Mouse (Mus musculus): ENCODE measurements around the gene Spaar.
"Not testable (repeated sequence)": the region's sequence is repeated elsewhere in the genome, so short reads cannot be mapped to it uniquely, and the experiment has no call there.

The Spaar gene

DNA sequence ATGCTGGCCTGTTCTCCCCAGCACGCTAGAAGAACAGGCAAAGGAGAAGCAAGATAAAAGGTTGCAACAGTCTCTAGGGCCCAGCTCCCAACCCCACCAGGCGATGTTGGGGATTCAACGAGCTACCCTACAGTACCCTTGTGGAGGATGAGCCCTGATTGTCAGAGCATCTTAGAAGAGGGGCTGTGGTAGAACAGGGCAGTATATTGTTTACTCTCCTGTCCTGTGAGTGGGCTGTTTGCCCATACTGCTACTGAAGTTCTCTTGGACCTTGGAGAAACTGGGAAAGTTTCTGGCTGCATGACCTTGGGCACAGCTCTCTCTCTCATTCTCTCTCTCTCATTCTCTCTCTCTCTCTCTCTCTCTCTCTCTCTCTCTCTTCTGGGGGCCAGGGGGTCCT is 708 bp upstream of the Spaar start:
- DNase-seq = no peak

DNA sequence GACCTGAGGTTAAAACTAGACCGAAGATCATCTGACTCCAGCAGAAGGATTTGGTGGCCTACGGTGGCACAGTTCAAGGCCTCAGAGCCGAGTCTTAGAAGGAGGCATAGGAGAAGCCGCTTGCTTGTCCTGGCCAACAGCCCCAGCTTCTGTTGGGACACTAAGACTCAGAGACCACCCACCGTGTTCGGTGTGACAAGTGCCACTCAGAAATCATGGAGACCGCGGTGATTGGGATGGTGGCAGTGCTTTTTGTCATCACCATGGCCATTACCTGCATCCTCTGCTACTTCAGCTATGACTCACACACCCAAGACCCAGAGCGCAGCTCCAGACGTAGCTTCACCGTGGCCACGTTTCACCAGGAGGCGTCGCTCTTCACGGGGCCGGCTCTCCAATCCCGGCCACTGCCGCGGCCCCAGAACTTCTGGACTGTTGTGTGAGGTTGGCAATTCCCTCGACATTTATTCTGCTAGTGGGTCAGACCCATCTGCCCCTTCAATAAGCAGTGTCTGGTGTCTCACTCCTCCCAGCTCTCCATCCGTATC is 990 bp downstream of the Spaar start:
- DNase-seq = no peak

DNA sequence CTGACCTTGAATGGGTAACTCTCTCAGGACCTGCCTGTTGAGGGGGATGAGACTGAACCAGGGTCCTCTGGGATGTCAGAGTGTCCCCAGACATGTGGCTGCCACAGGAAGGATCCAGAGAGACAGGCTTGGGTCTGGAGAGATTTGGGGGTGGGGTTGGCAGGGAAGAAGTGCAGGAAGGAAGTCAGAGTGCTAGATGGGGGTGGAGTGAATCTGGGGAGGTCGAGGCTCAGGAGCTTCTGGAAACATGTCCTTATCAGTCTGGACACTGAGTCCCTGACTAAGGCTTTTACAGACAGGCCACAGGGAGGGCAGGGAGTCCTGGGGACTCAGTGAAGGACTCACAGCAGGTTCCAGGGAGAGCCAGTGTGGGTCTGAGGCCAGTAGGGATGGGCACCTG is 2.3 kb downstream of the Spaar start:
- no peak for DNase-seq

DNA sequence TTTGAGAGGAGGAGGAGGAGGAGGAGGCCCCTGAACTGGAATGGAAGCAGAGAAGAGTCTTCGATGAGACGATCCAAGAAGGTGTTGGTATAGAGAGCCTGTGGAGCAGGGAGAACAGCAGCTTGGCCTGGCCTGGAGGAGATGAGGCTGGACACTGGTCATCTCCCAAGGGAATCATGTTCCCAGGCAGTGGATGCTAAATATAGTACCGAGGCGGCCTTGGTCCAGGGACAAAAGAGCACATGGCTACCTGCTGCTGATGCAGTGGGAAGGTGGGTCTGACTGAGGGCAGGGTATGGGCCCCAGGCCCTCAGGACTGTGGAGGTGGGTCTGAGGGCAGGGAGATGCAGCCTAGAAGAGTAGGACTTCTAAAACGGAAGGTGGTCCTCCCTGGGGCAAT is 3.4 kb downstream of the Spaar start:
- DNase-seq = no peak

DNA sequence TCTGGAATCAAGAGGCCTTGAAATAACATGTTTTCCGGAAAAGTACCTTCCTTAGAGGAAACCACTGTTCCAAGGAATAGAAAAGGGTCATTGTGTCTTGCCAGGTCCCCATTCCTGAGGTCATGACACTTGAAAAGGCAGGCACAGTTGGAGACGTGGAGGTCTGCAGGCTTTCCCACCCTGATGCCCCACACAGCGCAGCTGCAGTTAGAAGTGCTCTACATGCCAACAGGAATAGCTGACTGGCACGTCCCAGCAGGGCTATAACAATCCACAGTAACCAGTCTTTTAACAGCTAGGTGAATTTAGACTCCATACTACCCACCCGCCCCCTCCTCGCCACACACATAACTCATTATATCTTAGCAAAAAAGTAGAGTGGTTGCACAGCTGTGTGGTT is 7.3 kb downstream of the Spaar start:
- DNase-seq = no peak

DNA sequence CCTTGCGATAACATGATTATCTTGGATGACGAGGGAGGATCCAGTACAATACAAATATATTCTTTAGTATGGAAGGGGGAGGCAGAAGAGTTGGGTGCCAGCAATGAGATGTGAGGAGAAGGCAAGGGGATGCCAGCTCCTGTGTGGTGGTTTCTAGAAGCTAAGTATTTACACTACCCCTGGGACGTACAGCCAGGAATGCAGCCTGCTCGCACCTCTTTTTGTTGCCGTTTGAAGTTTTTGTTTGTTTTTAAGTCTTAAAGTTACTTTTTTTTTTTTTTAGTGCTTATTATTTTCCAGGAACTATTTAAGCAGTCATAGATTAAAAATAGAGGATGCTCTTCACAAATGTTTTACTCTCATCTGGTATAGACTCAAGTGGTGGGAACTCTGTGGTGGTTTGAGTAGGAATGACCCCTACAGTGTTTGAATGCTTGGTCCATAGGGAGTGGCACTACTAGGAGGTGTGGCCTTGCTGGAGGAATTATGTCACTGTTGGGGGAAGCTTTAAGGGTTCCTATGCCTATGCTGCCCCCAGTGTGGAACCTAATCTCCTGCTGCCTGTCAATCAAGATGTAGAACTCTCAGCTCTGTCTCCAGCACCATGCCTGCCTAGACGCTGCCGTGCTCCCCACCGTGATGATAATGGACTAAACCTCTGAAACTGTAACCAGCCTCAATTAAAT is 9.3 kb downstream of the Spaar start:
- DNase-seq = no peak

DNA sequence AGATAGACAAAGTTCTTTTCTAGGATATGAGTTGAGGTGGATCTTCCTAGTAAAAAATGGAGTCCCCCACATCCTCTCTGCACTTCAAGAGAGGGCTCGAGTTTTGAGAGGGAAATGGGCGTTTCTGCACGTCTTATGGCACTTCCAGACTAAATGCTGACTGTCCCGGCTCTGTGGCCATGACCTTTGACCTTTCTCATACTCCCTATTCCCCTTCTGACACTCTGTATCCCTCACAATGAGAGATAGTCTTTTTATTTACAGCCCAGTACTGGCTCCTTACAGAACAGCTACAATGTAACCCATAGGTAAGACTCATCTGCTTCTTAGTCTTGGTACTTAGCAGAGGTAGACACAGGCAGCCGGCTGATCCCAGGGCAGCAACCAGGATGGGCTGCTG is 11.7 kb downstream of the Spaar start:
- no peak for DNase-seq

DNA sequence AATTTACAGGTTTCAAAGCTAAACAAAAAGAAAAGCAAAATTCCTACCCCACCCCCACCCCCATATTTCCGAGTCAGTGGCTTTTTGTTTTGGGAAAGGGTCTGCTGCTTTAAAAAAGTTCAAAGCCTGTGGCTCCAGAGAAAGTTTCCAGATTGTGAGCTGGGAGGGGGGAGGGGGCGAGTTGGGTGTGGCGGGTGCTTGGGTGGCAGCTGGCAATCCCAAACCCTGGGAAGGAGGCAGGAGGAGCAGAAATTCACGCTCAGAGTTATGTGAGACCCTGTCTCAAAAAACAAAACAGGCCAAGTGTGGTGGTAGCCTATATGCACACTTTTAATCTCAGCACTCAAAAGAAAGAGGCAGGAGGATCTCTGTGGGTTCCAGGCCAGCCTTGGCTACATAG is 12.8 kb downstream of the Spaar start:
- DNase-seq = no peak

DNA sequence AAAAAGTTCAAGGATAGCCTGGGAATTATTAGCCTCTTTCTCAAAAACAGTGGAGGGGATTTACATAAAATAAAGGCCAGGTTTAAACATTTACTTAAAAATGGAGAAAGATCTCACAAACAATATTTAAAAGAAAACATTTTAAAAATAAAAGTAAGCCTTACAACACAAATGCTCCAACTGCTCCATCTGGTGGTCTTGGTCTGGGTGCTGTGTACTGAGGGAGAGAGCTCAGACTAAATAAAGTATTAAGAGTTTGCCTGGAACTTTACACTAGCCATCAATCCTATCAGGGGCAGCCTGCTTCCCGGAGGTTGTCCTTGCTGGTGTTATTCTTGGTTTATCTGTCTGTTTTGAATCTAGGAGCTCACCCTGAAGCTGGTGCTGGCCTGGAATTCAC is 13.3 kb downstream of the Spaar start:
- no peak for DNase-seq

DNA sequence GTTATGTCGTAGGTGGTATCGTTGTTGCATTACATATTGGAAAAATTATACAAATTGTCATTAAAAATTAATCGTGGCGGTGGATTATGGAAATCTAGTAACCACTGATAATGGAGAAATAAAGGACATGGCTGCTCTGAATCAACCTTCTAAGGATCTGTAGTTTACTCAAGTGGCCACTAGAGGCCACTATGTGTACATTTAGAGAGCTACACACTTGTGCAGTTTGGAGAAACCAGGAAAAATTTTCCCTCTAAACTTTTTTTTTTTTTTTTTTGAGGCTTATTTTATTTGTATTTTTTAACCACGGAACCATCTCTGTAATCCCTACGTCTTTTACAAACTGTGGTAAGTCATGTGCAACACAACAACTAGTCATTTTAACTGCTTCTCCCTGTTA is 15.4 kb downstream of the Spaar start:
- DNase-seq = no peak

DNA sequence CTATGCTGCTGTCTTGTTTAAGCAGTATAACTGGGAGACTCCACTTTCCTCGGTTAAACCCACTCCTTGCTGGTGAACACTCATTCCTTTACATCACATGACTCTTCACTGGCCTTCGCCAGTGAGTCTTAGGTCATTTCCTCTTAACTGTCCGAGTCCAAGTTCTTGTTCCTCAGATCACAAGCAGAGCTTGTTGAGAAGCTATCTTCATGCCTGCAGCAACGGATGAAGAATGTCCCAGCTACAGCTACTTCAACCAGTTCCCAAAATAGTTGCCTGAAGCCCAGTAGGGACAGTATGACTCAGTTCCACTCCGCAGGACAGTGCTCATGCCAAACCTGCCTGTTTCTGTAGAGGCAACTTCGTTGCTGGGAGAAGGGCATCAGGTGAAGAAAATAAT is 27.4 kb downstream of the Spaar start:
- no peak for DNase-seq

DNA sequence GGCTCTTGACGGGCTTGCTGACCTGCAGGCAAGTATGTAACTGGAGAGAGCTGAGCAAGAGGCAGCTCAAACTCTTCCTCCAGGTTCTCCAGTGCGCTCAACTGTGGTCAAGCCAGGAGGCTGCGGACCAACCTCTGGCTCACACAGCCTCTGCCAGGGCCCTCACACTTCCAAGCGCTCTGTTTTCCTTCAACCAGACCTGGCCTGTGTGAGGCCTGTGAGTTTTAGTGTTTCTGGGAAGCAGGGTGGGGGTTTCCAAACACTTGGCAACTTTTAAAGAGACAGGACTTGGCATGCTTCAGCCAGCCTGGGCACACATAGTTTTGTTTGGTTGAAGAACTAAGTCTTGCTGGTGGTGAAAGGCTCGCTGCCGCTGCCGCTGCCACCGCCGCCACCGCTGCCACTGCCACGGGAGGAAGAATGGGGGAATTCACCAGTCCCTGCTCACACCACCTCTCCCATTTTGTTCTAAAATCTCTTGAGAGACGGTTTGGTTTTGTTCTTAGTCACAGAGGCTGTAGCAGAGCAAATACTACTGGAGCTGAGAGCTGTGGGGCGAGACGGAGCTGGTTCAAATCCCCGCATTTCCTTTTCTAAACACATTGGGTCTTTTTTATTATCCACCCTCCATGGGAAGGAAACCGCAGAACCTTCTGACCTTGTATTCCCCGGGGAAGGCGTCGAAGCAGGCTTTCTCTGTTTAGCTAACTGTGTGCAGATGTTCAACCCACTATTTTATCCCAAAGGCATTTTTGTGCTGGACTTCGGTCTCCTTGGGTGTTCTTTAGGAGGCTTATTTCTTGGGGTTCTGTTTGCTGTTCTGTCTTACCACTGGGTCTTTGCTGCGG is 30.0 kb downstream of the Spaar start:
- peak; percentile 38 for DNase-seq

DNA sequence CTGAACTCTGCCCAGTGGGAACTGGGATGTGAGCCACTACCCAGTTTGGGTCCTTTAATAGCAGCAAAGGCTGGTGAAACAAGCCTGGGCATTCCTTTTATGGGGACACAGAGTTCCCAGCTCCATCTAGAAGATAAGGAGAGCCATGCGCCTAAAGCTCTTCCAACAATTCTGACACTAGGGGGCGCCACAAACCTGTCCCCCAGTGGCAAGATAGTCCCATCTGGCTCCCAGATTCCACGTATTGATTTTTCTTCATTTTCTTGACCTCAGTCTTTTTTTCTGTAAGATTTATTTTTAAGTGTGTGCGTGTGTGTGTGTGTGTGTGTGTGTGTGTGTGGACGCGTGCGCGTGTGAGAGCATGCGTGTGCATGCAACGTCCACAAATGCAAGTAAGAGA is 30.6 kb downstream of the Spaar start:
- DNase-seq = peak; percentile 8

DNA sequence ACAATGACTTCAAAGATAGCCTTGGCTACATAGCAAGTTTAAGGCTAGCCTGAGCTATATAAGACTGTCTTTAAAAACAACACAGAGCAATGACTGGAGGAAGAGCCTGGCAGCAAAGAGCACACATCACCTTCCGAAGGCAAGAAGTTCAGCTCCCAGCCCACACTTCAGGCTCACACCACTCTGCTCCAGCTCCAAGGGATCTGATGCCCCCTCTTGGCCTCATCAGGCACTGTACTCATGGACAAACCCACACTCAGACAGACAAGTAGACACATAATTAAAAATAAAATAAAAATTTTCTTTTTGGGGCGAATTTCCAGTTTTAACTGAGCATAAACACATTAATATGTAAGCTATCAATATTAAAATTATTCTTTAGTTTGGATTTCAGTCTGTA is 31.5 kb downstream of the Spaar start:
- no peak for DNase-seq

DNA sequence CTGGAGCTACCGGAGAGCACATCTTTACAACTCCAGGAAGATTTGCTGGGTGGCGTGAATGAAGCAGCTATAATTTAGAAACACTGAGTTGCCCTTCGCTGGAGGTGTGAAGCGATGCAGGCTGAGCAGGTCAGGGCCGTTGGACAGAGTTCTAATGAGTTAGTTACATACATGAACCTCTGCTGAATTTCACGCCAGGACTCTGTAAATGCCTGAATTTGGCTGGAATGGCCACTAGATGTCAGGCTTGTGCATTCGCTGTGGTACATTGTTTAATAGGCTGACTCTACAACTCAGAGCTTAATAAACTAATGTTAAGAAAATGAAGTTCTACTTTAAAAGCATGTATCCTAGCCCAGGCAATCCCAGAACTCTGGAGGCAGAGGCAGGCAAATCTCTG is 33.6 kb downstream of the Spaar start:
- DNase-seq = peak; percentile 31

DNA sequence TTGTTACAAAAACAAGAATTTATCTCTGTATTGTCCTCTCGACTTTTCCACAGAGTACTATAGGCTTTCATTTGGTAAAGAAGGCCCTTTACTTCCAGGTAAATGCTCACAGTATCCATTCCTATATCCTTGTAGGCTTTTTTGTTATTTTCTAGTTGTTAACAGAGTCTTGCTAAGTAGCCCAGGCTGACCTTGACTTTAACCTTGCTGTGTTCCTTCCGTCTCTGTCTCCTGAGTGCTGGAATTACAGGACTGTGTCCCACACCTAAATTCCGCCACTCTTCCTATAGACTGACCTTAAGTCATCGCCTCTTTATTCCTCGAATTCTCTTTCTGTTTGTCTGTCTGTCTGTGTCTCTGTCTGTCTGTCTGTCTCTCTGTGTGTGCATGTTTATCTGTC is 38.5 kb downstream of the Spaar start:
- DNase-seq = no peak

DNA sequence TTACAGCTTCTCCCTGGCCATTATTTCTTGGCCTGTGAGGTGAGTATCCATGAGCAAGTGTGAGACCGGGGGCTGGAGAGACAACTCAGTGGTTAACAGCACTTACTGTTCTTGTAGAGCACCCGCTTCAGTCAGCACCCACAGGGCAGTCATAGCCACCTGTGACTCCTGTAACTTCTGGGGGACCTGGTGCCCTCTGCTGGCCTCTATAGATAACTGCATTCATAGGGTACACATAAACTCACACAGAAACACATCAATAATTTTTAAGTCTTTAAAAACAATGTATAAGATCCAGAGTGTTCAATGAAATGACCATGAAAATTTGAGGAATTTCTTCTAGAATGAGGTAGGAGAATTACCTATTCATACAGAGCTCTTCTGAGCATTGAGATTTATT is 39.5 kb downstream of the Spaar start:
- no peak for DNase-seq

DNA sequence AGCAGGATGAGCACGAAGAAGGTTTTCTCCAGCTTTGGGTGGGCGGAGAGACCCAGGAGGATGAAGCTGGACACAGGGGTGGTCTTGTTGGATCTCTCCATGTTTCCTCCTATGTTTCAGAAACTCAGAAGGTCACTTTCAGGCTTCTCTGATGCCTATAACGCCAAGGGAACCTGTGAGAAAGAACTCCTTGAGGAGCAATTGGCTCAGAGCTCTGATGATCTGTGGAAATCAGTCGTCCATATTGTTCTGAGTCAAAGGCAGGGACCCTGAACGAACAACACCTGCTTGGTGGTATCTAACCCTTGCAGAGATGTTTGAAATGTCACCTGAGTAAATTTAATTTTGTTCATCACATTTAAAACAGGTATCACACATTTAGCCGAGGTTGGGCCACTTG is 41.1 kb downstream of the Spaar start, which contains the start of gene Olfr159:
Gene Olfr159, minus strand, starts transcription at position 101 of the 400 bp plus-strand sequence.
- no peak for DNase-seq

DNA sequence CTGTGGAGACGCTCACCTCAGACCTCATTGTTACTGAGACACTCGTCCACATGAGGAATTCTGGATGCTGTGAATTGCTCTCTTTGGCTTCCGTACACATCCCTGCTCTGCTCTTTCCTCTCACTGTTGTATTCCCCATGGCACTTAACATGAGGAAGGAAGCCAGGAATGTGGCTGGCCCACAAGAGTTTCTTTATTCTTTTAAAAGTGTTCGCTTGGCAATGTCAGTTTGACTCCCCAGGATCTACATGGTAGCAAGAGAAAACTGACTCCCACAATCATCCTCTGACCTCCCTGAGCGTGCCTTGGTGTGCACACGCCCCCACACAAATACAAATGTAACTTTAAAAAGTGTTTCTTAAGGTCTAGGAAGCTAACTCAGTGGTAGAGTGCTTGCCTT is 41.8 kb downstream of the Spaar start:
- DNase-seq = no peak

DNA sequence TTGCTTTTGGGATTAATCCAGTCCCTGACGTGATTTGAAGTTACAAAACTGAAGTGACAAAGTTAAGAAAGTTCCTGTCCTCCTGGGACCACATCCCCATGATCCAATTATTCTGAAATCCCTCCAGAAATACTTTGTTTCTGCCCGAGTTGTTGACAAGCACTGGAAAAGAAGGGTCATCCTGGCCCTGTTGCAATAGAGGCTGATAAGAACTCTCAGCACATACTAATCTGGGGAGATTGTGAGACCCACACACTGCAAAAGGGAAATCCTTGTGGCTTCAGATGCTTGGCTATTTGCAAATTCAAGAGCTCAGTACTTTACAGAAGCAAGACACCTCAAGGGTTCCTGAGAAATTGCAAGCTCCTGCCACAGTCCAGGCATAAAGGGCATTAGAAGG is 42.5 kb downstream of the Spaar start:
- DNase-seq = no peak

DNA sequence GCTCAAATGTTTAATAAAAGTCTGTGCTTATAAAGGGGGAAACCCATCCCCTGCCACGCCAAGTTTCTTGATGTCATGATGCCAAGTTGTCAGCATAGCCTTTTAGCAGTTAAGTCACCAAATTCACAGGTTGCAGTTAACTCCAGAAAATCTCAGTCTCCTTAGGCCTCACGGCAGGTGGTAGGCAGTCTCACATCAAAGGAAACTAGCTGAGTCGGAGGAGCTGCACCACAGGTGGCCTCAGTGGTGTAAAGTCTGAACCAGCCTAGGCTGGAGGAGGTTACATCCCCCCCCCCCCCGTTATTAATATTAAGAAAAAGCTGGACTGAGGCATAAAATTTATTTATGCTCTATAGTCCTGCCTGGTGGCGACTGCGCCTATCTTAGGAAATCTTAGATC is 65.5 kb downstream of the Spaar start:
- no peak for DNase-seq

DNA sequence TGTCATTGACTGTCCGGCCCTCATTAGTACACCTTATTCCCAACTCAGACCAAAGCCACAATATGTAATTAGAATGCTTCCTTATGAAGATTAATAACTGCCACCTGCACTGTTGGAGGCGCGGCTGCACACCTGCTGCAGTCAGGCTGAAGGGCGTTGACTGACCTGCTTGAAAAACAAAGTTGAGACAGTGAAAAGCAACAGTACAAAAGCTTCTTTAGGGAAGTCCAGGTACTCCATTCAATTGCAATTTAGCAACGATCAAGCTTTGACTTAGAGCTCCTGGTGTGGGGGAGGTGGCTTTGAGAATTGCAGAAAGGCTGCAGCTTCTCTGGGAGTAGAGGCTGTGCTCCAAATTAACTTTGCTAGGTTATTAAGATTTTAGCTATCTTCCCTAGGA is 66.0 kb downstream of the Spaar start:
- DNase-seq = not testable (repeated sequence)

DNA sequence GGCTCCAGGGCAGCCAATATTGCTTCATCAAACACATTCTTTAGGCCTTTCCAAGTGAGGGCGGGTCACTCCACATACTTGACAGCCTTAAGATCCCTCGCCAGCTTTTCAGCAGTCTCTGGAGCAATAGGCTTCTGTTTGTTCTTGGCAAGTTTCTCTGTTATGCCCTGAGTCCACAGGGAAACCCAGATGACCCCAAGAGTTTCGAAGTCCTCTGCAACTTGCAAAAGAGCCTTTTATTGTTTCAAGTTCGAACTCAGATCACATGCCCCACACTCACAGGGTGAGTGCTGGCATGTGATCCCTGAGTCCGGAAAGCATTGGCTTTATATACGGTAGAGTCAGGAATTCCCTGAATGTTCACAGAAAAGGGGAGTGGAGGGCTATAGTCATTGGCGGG is 69.1 kb downstream of the Spaar start:
- DNase-seq = no peak
